Mouse (Mus musculus): ENCODE measurements around the gene Casp6. TPM values are rescaled to one million over a fixed set of nuclear protein-coding genes. Genes with fewer than 3 reads are reported as not detected.

Gene Casp6
- polyA plus RNA-seq, 1 experiment = 12.7 TPM

DNA sequence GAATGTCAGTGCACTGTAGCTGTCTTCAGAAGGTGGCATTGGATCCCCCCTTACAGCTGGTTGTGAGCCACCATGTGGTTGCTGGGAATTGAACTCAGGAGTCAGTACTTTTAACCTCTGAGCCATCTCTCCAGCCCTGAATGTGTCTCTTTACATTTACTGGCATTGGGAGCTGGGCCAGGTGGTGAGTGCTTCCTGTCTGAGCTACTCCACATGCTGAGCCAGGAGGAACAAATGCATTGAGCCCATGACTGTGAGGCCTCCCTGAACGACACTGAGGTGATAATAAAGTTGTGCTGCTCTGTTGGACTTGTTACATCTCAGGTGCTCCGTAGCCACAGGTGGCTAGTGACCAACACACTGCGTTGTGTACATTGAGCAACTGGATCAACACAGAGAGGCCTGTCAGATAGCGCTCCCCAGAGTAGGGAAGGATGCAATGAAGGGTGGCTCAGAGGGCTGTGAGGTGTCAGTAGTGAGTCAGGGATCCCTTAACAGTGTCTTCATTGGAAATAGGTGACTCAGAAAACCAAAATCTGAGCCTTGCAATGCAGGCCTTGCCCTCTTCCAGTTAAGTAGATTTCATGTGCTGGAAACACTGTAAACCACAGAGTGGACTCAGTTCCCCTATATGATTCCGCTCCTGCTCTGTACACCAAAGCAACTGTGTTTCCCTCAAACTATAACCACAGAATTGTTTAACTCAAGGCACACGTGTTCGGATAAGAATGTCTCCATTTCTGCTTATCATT lies 3.3 kb downstream of the Casp6 start:
- H3ac ChIP-seq (ENCODE audit: control insufficient read depth, insufficient read length) = no peak overlapping the region
- H3K36me3 ChIP-seq (ENCODE audit: control insufficient read depth, insufficient read depth) = no peaks in the 10 kb centered on the region
- H3K4me2 ChIP-seq (ENCODE audit: low read depth) = no peak overlapping the region
- no peak overlapping the region for H3K4me3 ChIP-seq
- H3K79me2 ChIP-seq (ENCODE audit: control insufficient read depth, insufficient read depth) = no peaks in the 10 kb centered on the region
- no peak for TF ChIP-seq MYOD1 (IDR thresholded peaks at IDR 0.05; ENCODE audit: control insufficient read depth in 1 of 3, insufficient read length in 2 of 3, low read depth in 2 of 3)
- no peak for TF ChIP-seq MAX (IDR thresholded peaks at IDR 0.05; ENCODE audit: low read depth)
- TF ChIP-seq REST (IDR thresholded peaks at IDR 0.05; ENCODE audit: insufficient read depth, insufficient read length) = no peak
- no peak for TF ChIP-seq USF1 (IDR thresholded peaks at IDR 0.05; ENCODE audit: low read depth)
- no peak for TF ChIP-seq SRF (IDR thresholded peaks at IDR 0.05; ENCODE audit: control insufficient read depth, insufficient read length, low read depth)
- no peak for TF ChIP-seq TCF12 (IDR thresholded peaks at IDR 0.05; ENCODE audit: insufficient read depth, poor library complexity, severe bottlenecking)
- TF ChIP-seq POLR2A (IDR thresholded peaks at IDR 0.05; ENCODE audit: insufficient read length, low read depth) = no peak
- TF ChIP-seq CEBPB (IDR thresholded peaks at IDR 0.05; ENCODE audit: insufficient read depth, poor library complexity, severe bottlenecking) = no peak
- no peak for TF ChIP-seq TCF3 (IDR thresholded peaks at IDR 0.05; ENCODE audit: insufficient read length, low read depth)
- TF ChIP-seq E2F4 (IDR thresholded peaks at IDR 0.05; ENCODE audit: insufficient read depth) = no peak
- TF ChIP-seq POLR2AphosphoS2 (IDR thresholded peaks at IDR 0.05; ENCODE audit: insufficient read length, low read depth) = no peak
- no peak for TF ChIP-seq MYOG (IDR thresholded peaks at IDR 0.05; ENCODE audit: control insufficient read depth in 1 of 3, insufficient read depth in 1 of 3, insufficient read length in 2 of 3, low read depth in 2 of 3)
- H3K27me3 ChIP-seq (ENCODE audit: control insufficient read depth, insufficient read depth, insufficient read length) = no peaks in the 10 kb centered on the region

DNA sequence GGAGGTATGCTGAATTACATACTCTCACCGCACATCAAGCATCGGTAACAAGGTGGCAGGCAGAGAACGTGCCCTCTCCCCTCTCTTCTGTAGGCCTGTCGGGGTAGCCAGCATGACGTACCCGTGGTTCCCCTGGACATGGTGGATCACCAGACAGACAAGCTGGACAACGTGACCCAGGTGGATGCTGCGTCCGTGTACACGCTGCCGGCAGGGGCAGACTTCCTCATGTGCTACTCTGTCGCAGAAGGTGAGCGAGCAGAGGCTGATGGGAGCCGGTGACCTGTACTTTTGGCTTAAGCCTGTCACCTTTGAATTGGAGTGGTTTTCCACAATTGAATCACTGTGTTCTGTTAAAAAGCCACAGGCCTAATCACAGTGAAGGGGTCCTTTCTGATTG lies 10.8 kb downstream of the Casp6 start:
- no peak overlapping the region for H3K4me2 ChIP-seq (ENCODE audit: low read depth)
- TF ChIP-seq USF1 (IDR thresholded peaks at IDR 0.05; ENCODE audit: low read depth) (no peak), MAX (IDR thresholded peaks at IDR 0.05; ENCODE audit: low read depth) (no peak), POLR2A (IDR thresholded peaks at IDR 0.05; ENCODE audit: insufficient read length, low read depth) (no peak), E2F4 (IDR thresholded peaks at IDR 0.05; ENCODE audit: insufficient read depth) (no peak), SRF (IDR thresholded peaks at IDR 0.05; ENCODE audit: control insufficient read depth, insufficient read length, low read depth) (no peak), MYOD1 (IDR thresholded peaks at IDR 0.05; ENCODE audit: control insufficient read depth in 1 of 3, insufficient read length in 2 of 3, low read depth in 2 of 3) (no peak), POLR2AphosphoS2 (IDR thresholded peaks at IDR 0.05; ENCODE audit: insufficient read length, low read depth) (no peak), MYOG (IDR thresholded peaks at IDR 0.05; ENCODE audit: control insufficient read depth in 1 of 3, insufficient read depth in 1 of 3, insufficient read length in 2 of 3, low read depth in 2 of 3) (no peak), TCF12 (IDR thresholded peaks at IDR 0.05; ENCODE audit: insufficient read depth, poor library complexity, severe bottlenecking) (no peak), REST (IDR thresholded peaks at IDR 0.05; ENCODE audit: insufficient read depth, insufficient read length) (no peak), TCF3 (IDR thresholded peaks at IDR 0.05; ENCODE audit: insufficient read length, low read depth) (no peak)
- no peaks in the 10 kb centered on the region for H3K36me3 ChIP-seq (ENCODE audit: control insufficient read depth, insufficient read depth)
- H3K27me3 ChIP-seq (ENCODE audit: control insufficient read depth, insufficient read depth, insufficient read length) = no peaks in the 10 kb centered on the region
- H3K4me3 ChIP-seq = no peak overlapping the region
- H3ac ChIP-seq (ENCODE audit: control insufficient read depth, insufficient read length) = no peak overlapping the region
- H3K79me2 ChIP-seq (ENCODE audit: control insufficient read depth, insufficient read depth) = no peaks in the 10 kb centered on the region

DNA sequence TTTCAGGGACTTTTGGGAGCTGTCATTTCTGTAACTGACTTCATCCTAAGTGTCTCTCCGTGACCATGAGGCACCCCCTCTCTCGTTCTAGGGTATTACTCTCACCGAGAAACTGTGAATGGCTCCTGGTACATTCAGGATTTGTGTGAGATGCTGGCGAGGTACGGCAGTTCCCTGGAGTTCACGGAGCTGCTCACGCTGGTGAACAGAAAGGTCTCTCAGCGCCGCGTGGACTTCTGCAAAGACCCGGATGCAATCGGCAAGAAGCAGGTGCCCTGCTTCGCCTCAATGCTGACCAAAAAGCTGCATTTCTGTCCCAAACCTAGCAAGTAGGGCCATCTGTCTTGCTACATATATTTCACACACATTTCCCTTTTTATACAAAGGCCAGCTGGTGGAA lies 12.0 kb downstream of the Casp6 start:
- no peaks in the 10 kb centered on the region for H3K79me2 ChIP-seq (ENCODE audit: control insufficient read depth, insufficient read depth)
- H3K4me3 ChIP-seq = no peak overlapping the region
- no peaks in the 10 kb centered on the region for H3K27me3 ChIP-seq (ENCODE audit: control insufficient read depth, insufficient read depth, insufficient read length)
- H3ac ChIP-seq (ENCODE audit: control insufficient read depth, insufficient read length) = no peak overlapping the region
- H3K4me2 ChIP-seq (ENCODE audit: low read depth) = no peak overlapping the region
- no peaks in the 10 kb centered on the region for H3K36me3 ChIP-seq (ENCODE audit: control insufficient read depth, insufficient read depth)
- no peak for TF ChIP-seq MYOD1 (IDR thresholded peaks at IDR 0.05; ENCODE audit: control insufficient read depth in 1 of 3, insufficient read length in 2 of 3, low read depth in 2 of 3)
- no peak for TF ChIP-seq POLR2A (IDR thresholded peaks at IDR 0.05; ENCODE audit: insufficient read length, low read depth)
- no peak for TF ChIP-seq SRF (IDR thresholded peaks at IDR 0.05; ENCODE audit: control insufficient read depth, insufficient read length, low read depth)
- no peak for TF ChIP-seq POLR2AphosphoS2 (IDR thresholded peaks at IDR 0.05; ENCODE audit: insufficient read length, low read depth)
- no peak for TF ChIP-seq E2F4 (IDR thresholded peaks at IDR 0.05; ENCODE audit: insufficient read depth)
- TF ChIP-seq REST (IDR thresholded peaks at IDR 0.05; ENCODE audit: insufficient read depth, insufficient read length) = no peak
- no peak for TF ChIP-seq CEBPB (IDR thresholded peaks at IDR 0.05; ENCODE audit: insufficient read depth, poor library complexity, severe bottlenecking)
- no peak for TF ChIP-seq MYOG (IDR thresholded peaks at IDR 0.05; ENCODE audit: control insufficient read depth in 1 of 3, insufficient read depth in 1 of 3, insufficient read length in 2 of 3, low read depth in 2 of 3)
- TF ChIP-seq TCF12 (IDR thresholded peaks at IDR 0.05; ENCODE audit: insufficient read depth, poor library complexity, severe bottlenecking) = no peak
- TF ChIP-seq USF1 (IDR thresholded peaks at IDR 0.05; ENCODE audit: low read depth) = no peak
- no peak for TF ChIP-seq TCF3 (IDR thresholded peaks at IDR 0.05; ENCODE audit: insufficient read length, low read depth)
- TF ChIP-seq MAX (IDR thresholded peaks at IDR 0.05; ENCODE audit: low read depth) = no peak

- no peak overlapping the region for H3K4me2 ChIP-seq (ENCODE audit: low read depth)
- no peaks in the 10 kb centered on the region for H3K79me2 ChIP-seq (ENCODE audit: control insufficient read depth, insufficient read depth)
- H3K27me3 ChIP-seq (ENCODE audit: control insufficient read depth, insufficient read depth, insufficient read length) = no peaks in the 10 kb centered on the region
- TF ChIP-seq SRF (IDR thresholded peaks at IDR 0.05; ENCODE audit: control insufficient read depth, insufficient read length, low read depth) (no peak), POLR2AphosphoS2 (IDR thresholded peaks at IDR 0.05; ENCODE audit: insufficient read length, low read depth) (no peak), TCF3 (IDR thresholded peaks at IDR 0.05; ENCODE audit: insufficient read length, low read depth) (no peak)
- H3K36me3 ChIP-seq (ENCODE audit: control insufficient read depth, insufficient read depth) = no peaks in the 10 kb centered on the region
- no peak overlapping the region for H3ac ChIP-seq (ENCODE audit: control insufficient read depth, insufficient read length)
- no peak overlapping the region for H3K4me3 ChIP-seq
Observed at GRCm38 (mm10) chr3:129917424-129917823, 16.2 kb downstream of the Casp6 start.
